Comparison of ENCODE assay signal across 9 mouse cellular contexts in the genomic region with DNA sequence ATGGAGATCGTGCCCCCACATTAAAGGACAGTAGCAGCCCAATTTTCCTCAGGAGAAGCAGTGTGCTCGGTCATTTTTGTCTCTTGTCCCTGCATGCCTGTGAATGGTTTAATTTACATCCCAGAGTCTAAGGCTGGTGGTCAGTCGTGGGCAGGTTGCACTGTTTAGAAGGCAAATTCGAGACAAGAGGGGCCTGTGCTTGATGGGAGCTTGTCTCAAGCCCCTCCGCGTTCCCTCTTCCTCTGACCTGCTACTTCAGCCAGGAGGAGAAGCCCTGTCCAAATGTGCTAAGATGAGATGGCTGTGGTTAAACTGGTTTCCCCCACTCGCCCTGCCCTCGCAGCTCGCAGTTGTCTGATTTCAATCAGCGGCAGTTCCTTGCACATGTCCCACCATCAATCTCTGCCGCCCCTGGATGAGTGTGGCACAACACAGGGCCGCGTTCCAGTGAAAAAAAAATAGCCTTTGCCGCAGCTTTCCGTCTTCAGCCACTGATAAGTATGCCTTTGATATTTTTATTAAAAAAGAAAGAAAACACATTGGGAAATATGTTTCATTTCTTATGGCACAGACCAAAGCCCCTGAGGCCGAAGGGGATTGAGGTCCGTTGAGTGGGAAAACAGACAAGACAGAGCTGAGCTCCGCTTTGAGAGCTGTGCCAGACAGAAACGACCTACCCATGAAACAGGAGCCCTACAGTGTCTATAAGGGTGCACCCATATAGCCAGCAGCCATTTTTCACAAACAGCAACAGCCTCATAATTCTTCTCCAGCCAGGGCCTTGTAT.
DNase-seq lines count a peak whose midpoint lies in the region; ATAC-seq and TF ChIP-seq lines count a peak whose summit lies in the region.
"Had no signal": no experiment of that assay in that cellular context is flagged by ENCODE, and none has a peak within 500 bp of the region (broad histone marks: within the 10 kb centered on the region; RNA-seq: fewer than 3 reads in every experiment).

No protein-coding gene starts in this region.

- H3K27ac ChIP-seq in lung, embryonic 14.5 days (ENCODE audit: low read depth), result no peak overlapping the region; the same call in 1 of the 2 replicates
- no peak overlapping the region for H3K27ac ChIP-seq in forebrain, embryonic 12.5 days
- no peak overlapping the region for H3K27ac ChIP-seq in hindbrain, embryonic 15.5 days (replicated peaks)
- no peak overlapping the region; the same call in 1 of the 2 replicates for H3K27ac ChIP-seq in neural tube, embryonic 13.5 days (replicated peaks)
- no peak overlapping the region for H3K27ac ChIP-seq in kidney, adult 2 months (ENCODE audit: insufficient read depth, low read depth, low read length)

- peak; percentile 78 for DNase-seq in lung, embryonic 14.5 days
- DNase-seq in lung, postnatal 36 days, result no peak
- no peak for DNase-seq in left cerebral cortex, postnatal 4 days
- no peak for DNase-seq in cerebellum, postnatal 14 days
- DNase-seq in kidney, adult 2 months, result no peak

- intact Hi-C loops in left cerebral cortex, postnatal 4 days (cut with DNase I), result no loop called here

- no peaks in the 10 kb centered on the region for H3K36me3 ChIP-seq in lung, embryonic 14.5 days (ENCODE audit: insufficient read depth)
- no peaks in the 10 kb centered on the region for H3K36me3 ChIP-seq in forebrain, embryonic 12.5 days (replicated peaks)
- no peaks in the 10 kb centered on the region for H3K36me3 ChIP-seq in hindbrain, embryonic 15.5 days
- no peaks in the 10 kb centered on the region for H3K36me3 ChIP-seq in neural tube, embryonic 13.5 days
- H3K36me3 ChIP-seq in kidney, adult 2 months (ENCODE audit: control insufficient read depth, insufficient read depth, low read length), result no peaks in the 10 kb centered on the region

- no peak for TF ChIP-seq CTCF in lung, embryonic 14.5 days (IDR thresholded peaks at IDR 0.05; ENCODE audit: low read depth)
- TF ChIP-seq CTCF in kidney, adult 2 months (conservative IDR thresholded peaks at IDR 0.05; ENCODE audit: insufficient read depth, insufficient read length, low read depth, low read length), result no peak

- peak; percentile 85; the same call in 1 of the 2 replicates for ATAC-seq in lung, embryonic 14.5 days (ENCODE audit: insufficient read depth)
- 0 out of 2 replicates have a peak, but pooled peaks have one; percentile 11 for ATAC-seq in forebrain, embryonic 12.5 days (ENCODE audit: low FRiP score)
- ATAC-seq in hindbrain, embryonic 15.5 days (ENCODE audit: low FRiP score, low read depth), result peak; percentile 51; the same call in 1 of the 2 replicates
- ATAC-seq in neural tube, embryonic 13.5 days (ENCODE audit: low read depth), result peak; percentile 76; the same call in 1 of the 2 replicates
- ATAC-seq: inflammation-experienced regulatory T-cells, adult 6 months had no signal

- H3K27me3 ChIP-seq in lung, embryonic 14.5 days (ENCODE audit: insufficient read depth, low read length), result no peaks in the 10 kb centered on the region
- H3K27me3 ChIP-seq in forebrain, embryonic 12.5 days, result no peaks in the 10 kb centered on the region
- H3K27me3 ChIP-seq in hindbrain, embryonic 15.5 days, result no peaks in the 10 kb centered on the region
- H3K27me3 ChIP-seq in neural tube, embryonic 13.5 days, result no peaks in the 10 kb centered on the region
- H3K27me3 ChIP-seq in kidney, adult 2 months (replicated peaks; ENCODE audit: control insufficient read depth, insufficient read depth, low read length), result no peaks in the 10 kb centered on the region

- TF ChIP-seq POLR2A in kidney, adult 2 months (IDR thresholded peaks at IDR 0.05; ENCODE audit: low read depth, low read length), result no peak

- H3K9me3 ChIP-seq in lung, embryonic 14.5 days (ENCODE audit: low read depth, low read length), result no peaks in the 10 kb centered on the region
- H3K9me3 ChIP-seq in forebrain, embryonic 12.5 days, result no peaks in the 10 kb centered on the region
- no peaks in the 10 kb centered on the region for H3K9me3 ChIP-seq in hindbrain, embryonic 15.5 days
- H3K9me3 ChIP-seq in neural tube, embryonic 13.5 days, result no peaks in the 10 kb centered on the region

- no peaks in the 10 kb centered on the region for H3K4me1 ChIP-seq in lung, embryonic 14.5 days (ENCODE audit: insufficient read depth)
- H3K4me1 ChIP-seq in forebrain, embryonic 12.5 days, result peaks cover 8% of the 10 kb centered on the region; the same call in 1 of the 2 replicates
- peaks cover 12% of the 10 kb centered on the region; the same call in 1 of the 2 replicates for H3K4me1 ChIP-seq in hindbrain, embryonic 15.5 days (replicated peaks)
- H3K4me1 ChIP-seq in neural tube, embryonic 13.5 days (replicated peaks), result peaks cover 18% of the 10 kb centered on the region
- H3K4me1 ChIP-seq in kidney, adult 2 months (ENCODE audit: control insufficient read depth, insufficient read depth, low read length), result no peaks in the 10 kb centered on the region

- 20% methylated on average over 19 of the region's 19 CpGs for WGBS in lung, embryonic 14.5 days
- WGBS in forebrain, embryonic 12.5 days, result 77% methylated on average over 19 of the region's 19 CpGs
- 56% methylated on average over 19 of the region's 19 CpGs for WGBS in hindbrain, embryonic 15.5 days
- WGBS in neural tube, embryonic 13.5 days, result 54% methylated on average over 19 of the region's 19 CpGs
- WGBS in kidney, adult 2 months, result 30% methylated on average over 19 of the region's 19 CpGs

- peak overlapping the region; percentile 43 for H3K4me2 ChIP-seq in lung, embryonic 14.5 days
- H3K4me2 ChIP-seq in forebrain, embryonic 12.5 days, result peak overlapping the region; percentile 40; the same call in 1 of the 2 replicates
- peak overlapping the region; percentile 33 for H3K4me2 ChIP-seq in hindbrain, embryonic 15.5 days
- peak overlapping the region; percentile 45 for H3K4me2 ChIP-seq in neural tube, embryonic 13.5 days

- no peak overlapping the region for H3K9ac ChIP-seq in lung, embryonic 14.5 days
- no peak overlapping the region for H3K9ac ChIP-seq in forebrain, embryonic 12.5 days
- H3K9ac ChIP-seq in hindbrain, embryonic 15.5 days, result 0 out of 2 replicates have a peak overlapping the region, but pooled peaks have one; percentile 16
- H3K9ac ChIP-seq in neural tube, embryonic 13.5 days, result no peak overlapping the region

- H3K4me3 ChIP-seq in lung, embryonic 14.5 days (ENCODE audit: low read depth, low read length), result no peak overlapping the region
- H3K4me3 ChIP-seq in forebrain, embryonic 12.5 days (replicated peaks), result no peak overlapping the region
- H3K4me3 ChIP-seq in hindbrain, embryonic 15.5 days, result no peak overlapping the region
- 0 out of 2 replicates have a peak overlapping the region, but pooled peaks have one; percentile 11 for H3K4me3 ChIP-seq in neural tube, embryonic 13.5 days
- H3K4me3 ChIP-seq in kidney, adult 2 months (ENCODE audit: insufficient read depth, low read depth, low read length), result no peak overlapping the region

Comparison
In these comparisons a context has a peak if more than half of its experiments do, and no peak if none do; other contexts are left out.
1. ATAC-seq: peak in every context shown above with its lines; median percentile 85 in lung, embryonic 14.5 days; 76 in neural tube, embryonic 13.5 days; 51 in hindbrain, embryonic 15.5 days; 11 in forebrain, embryonic 12.5 days.